Mouse (Mus musculus) brown adipose tissue, adult 24 weeks (tissue): ENCODE data around the gene Adrb1. TPM values are rescaled to one million over a fixed set of nuclear protein-coding genes. Genes with fewer than 3 reads are reported as not detected.

Source experiments
- H3K27ac ChIP-seq: fragments of 200-500 bp; replicated peaks from 2 replicates; pipeline ENCODE4 v1.5.1; 2012; ENCODE audit warnings: low read depth, mild to moderate bottlenecking, low read length
- H3K4me1 ChIP-seq: fragments of 200-500 bp; 2 replicates; pipeline ENCODE4 v1.6.1; 2012; ENCODE audit warnings: low read length, mixed read lengths; ENCODE audit not compliant: control insufficient read depth, insufficient read depth, insufficient read length
- H3K4me3 ChIP-seq: fragments of 200-500 bp; 2 replicates; pipeline ENCODE4 v1.5.1; 2012; ENCODE audit warnings: low read depth, mild to moderate bottlenecking, low read length, moderate library complexity; ENCODE audit not compliant: insufficient read depth
- polyA plus RNA-seq: library from polyadenylated mRNA; stranded (reverse); fragments of >200 nt; gene quantifications from 2 replicates; pipeline ENCODE4 v1.2.4, GENCODE M21; 2012; ENCODE audit not compliant: missing spikeins, insufficient read depth, insufficient read length

Gene Adrb1
- polyA plus RNA-seq, 1 experiment, result 23.9 TPM

DNA sequence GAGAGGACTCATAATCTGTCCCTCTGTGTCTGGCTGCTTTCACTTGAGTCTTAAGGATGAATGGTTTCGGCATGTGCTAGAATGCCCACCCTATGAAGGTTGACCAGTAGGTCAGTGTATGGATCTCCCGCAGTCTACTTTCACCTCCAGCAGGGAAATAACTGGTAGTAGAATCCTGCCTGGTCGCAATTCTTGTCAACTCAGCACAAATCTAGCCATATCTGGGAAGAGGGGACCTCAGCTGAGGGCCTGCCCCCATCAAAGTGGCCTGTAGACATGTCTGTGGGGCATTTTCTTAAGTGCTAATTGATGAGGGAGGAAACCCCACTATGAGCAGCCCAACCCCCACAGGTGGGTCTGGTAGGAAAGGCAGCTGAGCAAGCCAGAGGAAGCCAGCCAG, 30.9 kb upstream of the Adrb1 start:
- Histone ChIP-seq H3K4me1 (peaks cover 12% of the 10 kb centered on the region), H3K27ac (peak overlapping the region; percentile 21; the same call in 1 of the 2 replicates), H3K4me3 (no peak overlapping the region)

DNA sequence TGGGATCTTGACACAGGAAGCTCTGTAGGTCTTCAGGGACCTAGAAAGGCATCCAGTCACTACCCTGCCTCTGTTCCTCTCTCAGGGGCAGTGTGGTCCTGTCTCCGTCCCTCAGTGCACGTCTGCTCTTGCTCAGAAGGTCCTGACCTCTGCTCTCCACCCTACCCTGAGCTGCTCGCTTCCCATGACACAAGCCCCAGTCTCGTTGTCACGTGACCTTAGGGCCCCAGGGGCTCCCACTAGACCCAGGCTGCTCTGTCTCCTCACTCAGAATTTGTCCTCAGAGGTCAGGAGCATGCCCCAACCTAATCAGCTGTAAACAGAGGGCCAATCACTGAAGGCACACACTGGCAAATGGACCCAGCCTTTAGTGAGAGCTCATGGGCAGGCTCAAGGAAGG, 29.5 kb upstream of the Adrb1 start:
- peaks cover 12% of the 10 kb centered on the region for H3K4me1 ChIP-seq
- H3K27ac ChIP-seq, result peak overlapping the region; percentile 78
- H3K4me3 ChIP-seq, result no peak overlapping the region

DNA sequence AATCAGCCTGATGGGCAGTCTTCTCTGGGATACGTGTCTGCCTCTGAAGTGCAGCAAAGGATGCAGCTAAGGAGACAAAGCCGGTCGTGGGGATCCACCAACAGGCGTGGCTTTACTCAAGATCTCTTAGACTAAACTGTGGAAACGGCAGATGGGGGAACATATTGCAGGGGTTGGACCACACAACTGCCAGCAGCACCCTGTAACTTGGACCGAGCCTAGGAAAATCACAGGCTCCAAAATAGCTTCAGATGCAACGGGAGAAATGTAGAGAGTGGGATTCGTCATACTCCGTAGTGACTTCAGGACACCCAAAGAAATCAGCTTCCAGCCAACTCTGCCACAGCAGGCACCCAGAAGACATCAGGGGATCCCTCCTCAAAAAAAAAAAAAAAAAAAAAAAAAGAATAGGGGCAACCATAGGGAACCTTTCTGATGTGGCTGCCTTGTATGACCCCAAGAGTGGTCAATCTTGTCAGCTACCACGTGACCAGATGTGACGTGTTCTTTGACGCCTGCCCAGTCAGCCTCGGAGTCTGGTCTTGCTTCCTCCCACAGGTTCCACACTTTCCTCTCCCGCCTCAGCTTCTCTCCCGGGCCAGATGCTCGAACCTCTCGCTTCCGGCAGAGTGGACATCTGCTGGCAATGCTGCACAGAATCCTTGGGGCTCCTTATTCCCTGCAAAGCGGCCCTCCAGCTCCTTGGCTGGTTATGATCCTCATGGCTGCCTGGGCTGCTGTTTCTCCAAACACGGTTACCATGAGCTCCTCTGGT, 24.4 kb upstream of the Adrb1 start:
- Histone ChIP-seq H3K4me1 (peaks cover 16% of the 10 kb centered on the region), H3K27ac (no peak overlapping the region), H3K4me3 (no peak overlapping the region)

- Histone ChIP-seq H3K4me3 (peak overlapping the region; percentile 21; the same call in 1 of the 2 replicates), H3K27ac (peak overlapping the region; percentile 97)
Observed at GRCm38 (mm10) chr19:56700848-56701247, 21.2 kb upstream of the Adrb1 start.

GRCm38 (mm10) chr19:56701404-56702033, 20.5 kb upstream of the Adrb1 start:
- H3K27ac ChIP-seq, result peak overlapping the region; percentile 97

More at GRCm38 (mm10) chr19:56700848-56701247, 21.2 kb upstream of the Adrb1 start:
- peaks cover 29% of the 10 kb centered on the region for H3K4me1 ChIP-seq

DNA sequence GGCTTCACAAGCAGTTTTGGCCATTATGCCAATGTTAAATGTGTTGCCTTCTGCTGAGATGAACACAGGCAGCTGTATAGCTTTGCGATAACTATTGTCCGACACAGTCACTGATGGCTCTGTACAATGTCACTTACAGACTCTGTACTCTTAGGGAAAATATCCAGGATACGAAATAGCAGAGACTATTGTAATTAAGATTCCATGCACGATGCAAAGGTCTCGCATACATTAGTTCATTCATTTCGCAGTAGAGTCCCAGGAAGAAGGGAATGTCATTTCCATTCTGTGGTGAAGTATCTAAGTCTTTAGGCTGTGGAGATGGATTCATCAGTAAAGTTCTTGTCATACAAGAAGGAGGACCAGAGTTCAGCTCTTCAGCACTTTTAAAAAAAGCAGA, 20.0 kb upstream of the Adrb1 start:
- Histone ChIP-seq H3K27ac (peak overlapping the region; percentile 80), H3K4me3 (no peak overlapping the region), H3K4me1 (peaks cover 29% of the 10 kb centered on the region)

More at GRCm38 (mm10) chr19:56701404-56702033, 20.5 kb upstream of the Adrb1 start:
- Histone ChIP-seq H3K4me1 (peaks cover 29% of the 10 kb centered on the region), H3K4me3 (peak overlapping the region; percentile 21; the same call in 1 of the 2 replicates)

- Histone ChIP-seq H3K4me1 (peaks cover 29% of the 10 kb centered on the region), H3K4me3 (no peak overlapping the region), H3K27ac (peak overlapping the region; percentile 91)
Observed at GRCm38 (mm10) chr19:56703238-56704097, 18.5 kb upstream of the Adrb1 start.

DNA sequence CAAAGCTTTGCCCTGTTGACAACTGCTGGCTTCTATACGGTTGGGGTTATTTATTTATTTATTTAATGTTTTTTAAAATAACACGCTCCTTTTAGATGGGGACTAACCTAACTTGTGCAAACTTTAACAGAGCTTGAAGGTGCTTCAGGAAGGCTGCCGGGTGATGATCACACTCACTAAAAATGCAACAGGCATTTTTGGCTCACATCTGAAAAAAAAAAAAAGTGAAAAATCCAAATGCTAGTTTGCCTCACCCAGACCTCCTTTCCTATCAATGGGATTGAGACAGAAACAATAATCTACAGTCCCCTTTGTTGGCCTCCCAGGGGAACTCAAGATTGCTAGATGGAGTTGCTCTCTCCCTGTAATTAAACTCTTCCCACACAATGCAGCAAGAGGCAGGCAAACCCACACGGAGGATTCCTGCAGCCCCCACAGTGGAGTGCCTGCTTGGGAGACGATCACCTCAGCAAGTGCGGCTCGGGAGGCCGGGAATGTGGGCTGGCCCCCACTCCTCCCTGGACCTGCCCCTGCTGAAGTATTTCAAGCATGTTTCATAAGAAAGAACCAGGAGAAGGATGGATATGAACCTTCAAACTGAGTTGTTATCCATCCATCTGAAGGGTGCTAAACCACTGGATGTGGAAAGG, 16.8 kb upstream of the Adrb1 start:
- Histone ChIP-seq H3K4me3 (no peak overlapping the region), H3K4me1 (peaks cover 28% of the 10 kb centered on the region)

GRCm38 (mm10) chr19:56708794-56709193, 13.2 kb upstream of the Adrb1 start:
- Histone ChIP-seq H3K4me1 (peaks cover 8% of the 10 kb centered on the region), H3K4me3 (no peak overlapping the region), H3K27ac (no peak overlapping the region)

More for the DNA sequence above, 16.8 kb upstream of the Adrb1 start:
- H3K27ac ChIP-seq, result no peak overlapping the region

DNA sequence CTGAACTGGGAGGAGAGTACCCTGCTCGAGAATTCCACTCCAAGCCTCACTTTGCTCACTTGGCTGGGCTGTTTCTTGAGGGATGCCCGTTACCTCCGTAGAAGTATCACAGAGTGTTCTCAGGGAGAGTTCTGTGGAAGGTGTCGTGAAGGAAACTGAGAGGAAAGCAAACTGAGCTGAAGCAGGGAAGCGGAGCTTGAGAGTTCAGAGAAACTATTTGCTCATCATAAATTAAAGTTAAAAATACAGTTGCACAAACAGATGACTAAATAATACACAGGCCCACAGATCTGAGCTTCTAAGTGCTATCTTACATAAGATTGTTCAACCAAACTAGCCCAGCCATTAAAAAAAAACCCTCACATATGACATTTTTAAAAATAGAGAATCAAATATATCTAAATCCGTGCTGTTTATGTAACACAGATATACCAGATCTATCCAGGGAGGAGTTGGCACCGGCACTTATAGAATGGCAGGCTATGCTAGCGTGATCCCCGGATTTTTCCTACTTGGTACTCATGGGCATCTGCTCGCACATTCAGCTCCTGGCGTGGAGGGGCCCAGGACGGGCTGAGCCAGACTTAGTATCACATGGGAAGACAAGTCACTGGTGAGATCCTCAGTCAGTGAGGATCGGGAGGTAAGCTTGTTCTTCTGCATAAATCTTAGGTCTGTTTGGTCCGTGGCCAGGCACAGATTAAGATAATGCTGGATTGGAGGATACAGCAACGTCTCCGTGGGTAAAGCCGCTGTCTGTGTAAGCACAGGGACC, 11.7 kb upstream of the Adrb1 start:
- H3K27ac ChIP-seq, result no peak overlapping the region
- H3K4me1 ChIP-seq, result peaks cover under 1% of the 10 kb centered on the region; the same call in 1 of the 2 replicates
- H3K4me3 ChIP-seq, result no peak overlapping the region

- no peak overlapping the region for H3K27ac ChIP-seq
Observed at GRCm38 (mm10) chr19:56713613-56714012, 8.4 kb upstream of the Adrb1 start.

DNA sequence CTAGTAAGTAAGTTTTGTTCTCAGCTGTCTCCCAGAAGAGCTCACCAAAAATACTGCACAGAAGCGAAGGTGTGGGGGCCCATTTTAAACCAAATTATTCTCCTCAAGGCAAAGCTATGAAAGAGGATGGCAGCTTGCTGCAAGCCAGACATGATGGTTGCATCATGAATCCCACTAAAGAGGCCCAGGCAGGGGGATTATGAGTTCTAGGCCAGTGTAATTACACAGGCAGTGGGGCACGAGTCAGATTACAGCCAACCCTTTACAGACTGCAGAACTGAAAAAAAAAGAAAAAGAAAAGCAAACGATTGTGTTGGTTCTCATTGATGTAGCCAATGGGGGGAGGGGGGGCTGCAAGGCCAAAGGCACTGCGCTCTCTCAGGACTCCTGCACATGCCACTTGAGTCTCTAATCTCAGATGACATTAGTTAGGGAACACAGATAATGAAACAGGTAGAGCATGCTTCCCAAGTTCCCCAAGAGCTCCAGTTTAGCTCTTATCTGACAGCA, 7.3 kb upstream of the Adrb1 start:
- H3K4me1 ChIP-seq, result no peaks in the 10 kb centered on the region
- no peak overlapping the region for H3K27ac ChIP-seq
- H3K4me3 ChIP-seq, result no peak overlapping the region

More at GRCm38 (mm10) chr19:56713613-56714012, 8.4 kb upstream of the Adrb1 start:
- no peaks in the 10 kb centered on the region for H3K4me1 ChIP-seq
- H3K4me3 ChIP-seq, result no peak overlapping the region

DNA sequence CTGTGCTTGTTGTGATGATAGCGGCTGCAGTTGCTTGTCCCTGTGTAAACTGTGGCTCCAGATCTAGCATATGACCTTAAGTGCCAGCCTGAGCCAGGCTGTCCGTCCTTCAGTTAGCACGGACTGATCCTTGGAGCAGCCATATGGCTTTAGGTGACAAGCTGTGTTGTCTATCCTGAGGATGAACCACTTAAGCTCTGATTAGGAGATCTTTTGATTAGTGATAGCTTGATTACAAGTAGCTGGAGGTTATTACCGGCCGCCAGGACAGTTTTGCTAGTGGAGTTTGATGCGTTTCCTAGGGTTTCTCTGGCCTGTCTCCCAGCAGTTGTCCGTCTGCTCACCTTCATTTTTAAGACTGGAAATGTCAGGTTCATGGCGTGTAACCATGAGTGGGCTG, 4.0 kb upstream of the Adrb1 start:
- H3K27ac ChIP-seq, result no peak overlapping the region
- H3K4me1 ChIP-seq, result peaks cover 6% of the 10 kb centered on the region
- no peak overlapping the region for H3K4me3 ChIP-seq

- Histone ChIP-seq H3K4me3 (peak overlapping the region; percentile 72), H3K27ac (peak overlapping the region; percentile 99)
Observed at GRCm38 (mm10) chr19:56720882-56721281, 1.1 kb upstream of the Adrb1 start.

More at GRCm38 (mm10) chr19:56720882-56721281, 1.1 kb upstream of the Adrb1 start:
- peaks cover 6% of the 10 kb centered on the region for H3K4me1 ChIP-seq
